Mouse (Mus musculus) neural tube, embryonic 10.5 days (tissue): ENCODE results near the gene Tmem213.

ENCODE experiments used
- DNase-seq: peaks from one replicate; pipeline ENCODE4 v3.0.0-alpha.2; 2017; ENCODE audit warnings: low spot score; ENCODE audit errors: extremely low spot score

The Tmem213 gene

DNA sequence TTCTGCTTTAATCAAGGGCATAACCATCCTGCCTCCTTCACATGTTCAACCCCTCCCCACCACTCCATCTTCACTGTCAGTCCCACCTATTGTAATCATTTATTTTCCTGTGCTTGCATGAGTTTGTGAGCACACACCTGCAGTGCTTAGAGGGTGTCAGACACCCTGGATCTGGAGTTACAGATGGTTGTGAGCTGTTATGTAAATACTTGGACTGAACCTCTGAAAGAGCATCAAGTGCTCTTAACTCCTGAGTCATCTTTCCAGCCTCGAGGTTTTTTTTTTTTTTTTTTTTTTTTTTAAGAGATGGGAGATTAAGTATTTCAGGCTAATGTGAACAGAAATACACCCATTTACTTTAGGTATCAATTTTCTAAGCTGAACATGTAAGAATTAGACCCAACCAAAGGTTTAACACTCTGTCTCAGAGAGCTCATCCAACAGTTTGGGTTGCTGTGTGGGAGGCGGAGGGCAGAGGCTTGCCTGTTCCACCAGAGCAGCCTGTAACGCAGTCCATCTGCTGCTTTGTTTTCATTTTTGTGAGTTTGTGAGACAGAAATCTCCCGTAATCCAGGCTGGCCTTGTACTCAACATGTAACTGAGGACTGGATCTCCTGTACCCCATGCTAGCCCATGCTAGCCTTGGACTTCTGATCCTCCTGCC is 7.2 kb downstream of the Tmem213 start:
- no peak for DNase-seq

DNA sequence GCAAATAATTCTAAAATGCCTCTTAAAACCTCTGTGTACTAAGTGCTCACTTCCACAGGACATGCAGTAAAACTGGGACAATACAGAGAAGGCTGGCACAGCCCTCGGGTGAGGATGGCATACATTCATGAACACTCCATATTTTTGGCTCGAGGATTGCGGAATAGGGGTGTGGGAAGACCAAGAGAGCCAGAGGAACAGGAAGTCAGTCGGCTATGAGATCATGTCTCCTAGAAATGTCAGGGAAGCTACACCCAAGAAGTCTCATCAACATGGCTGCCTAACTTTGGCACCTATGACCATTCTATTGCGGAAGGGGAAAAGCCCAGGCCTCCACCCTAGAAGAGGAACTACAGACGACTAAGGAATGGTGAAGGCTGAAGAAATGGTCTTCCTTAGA is 9.3 kb downstream of the Tmem213 start:
- DNase-seq = no peak

- no peak for DNase-seq
Observed at GRCm38 (mm10) chr6:38120681-38121371, 11.8 kb downstream of the Tmem213 start.

GRCm38 (mm10) chr6:38121843-38122242 is 12.8 kb downstream of the Tmem213 start:
- DNase-seq = no peak

- DNase-seq = no peak
Observed at GRCm38 (mm10) chr6:38122791-38123190, 13.7 kb downstream of the Tmem213 start.

DNA sequence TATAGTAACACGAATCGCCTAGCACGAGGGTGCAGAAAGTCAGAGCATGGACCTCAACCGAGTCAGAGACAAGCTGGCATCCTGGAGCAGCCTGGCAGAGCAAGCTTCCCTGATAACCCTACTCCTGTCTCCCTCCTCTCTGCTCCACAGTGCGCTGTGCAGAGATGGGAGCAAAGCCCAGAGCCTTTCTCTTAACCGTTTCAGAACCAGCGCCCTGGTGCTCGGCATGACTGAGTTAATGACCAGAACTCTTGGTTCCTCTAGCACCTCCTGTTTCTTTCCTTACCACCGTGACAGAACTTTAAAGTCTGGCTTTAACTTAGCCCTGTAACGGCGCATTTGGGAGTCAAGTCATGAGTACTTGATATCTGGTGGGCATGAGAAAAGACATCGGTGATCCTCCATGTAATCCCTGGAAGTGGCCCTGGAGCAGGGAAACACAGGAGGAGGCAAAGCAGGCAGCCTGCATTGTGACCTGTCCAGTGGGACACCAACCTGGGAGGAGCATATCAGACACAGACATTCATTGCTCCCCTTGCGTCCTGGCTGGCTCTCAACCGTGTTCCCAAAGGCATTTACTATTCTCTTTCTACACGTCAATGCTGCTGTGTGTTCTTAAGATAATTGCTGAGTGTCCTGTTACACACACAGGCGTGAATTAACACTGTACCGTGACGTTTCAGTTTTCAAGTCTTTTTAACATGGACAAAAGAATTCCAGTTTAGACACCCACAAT is 14.6 kb downstream of the Tmem213 start:
- no peak for DNase-seq

DNA sequence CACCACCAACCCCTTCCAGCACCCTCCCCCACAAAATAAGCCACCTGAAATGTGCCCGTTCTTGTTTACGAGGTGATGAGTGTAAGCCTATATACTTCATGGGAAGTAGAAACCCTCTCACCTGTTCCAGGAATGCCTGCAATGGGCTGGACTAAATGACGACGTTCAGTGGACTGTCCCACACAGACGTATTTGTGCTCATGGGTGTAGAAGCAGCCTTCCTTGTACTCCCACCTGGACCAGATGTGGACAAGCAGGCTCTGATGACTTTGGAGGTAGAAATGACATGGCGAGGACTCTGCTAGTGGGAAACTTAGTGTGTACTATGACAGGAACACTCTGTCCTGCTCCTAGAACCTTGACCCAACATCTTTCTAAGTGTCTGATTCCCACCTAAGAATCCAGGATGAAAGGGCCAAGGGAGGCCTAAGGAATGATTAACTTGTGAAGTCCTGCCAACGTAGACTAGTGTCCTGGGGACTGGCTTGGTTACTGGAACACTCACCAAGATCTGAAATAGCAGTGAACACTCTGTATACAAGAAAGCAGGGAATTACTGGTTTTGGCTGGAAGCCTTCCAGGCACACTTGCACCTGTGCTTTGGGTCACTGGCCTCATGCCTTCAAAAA is 15.3 kb downstream of the Tmem213 start, which contains the start of gene Atp6v0a4:
Gene Atp6v0a4, minus strand, starts transcription at position 380 of the 629 bp plus-strand sequence.
- DNase-seq = no peak

GRCm38 (mm10) chr6:38124882-38125281 is 15.8 kb downstream of the Tmem213 start:
- no peak for DNase-seq

- DNase-seq = no peak
Observed at GRCm38 (mm10) chr6:38125462-38125861, 16.4 kb downstream of the Tmem213 start.

DNA sequence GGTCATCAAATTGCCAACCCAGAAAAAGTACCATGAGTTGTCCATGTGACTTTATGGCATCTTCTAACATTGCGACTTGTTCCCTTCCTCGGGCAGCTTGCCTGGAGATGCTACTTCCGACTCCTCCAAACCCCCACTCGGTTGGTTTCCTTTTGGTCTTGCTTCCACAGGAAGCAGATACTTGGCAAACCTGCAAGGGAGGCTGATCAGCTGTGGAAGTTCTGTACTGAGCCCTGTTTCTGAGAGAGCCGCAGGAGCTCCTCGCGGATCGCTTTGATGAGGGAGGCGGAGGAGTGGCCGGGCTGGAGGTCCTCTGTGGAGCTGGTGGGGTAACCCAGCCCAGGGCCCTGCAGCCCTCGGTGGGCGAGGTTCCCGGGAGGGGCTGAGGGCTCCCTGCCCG is 19.1 kb downstream of the Tmem213 start:
- no peak for DNase-seq

DNA sequence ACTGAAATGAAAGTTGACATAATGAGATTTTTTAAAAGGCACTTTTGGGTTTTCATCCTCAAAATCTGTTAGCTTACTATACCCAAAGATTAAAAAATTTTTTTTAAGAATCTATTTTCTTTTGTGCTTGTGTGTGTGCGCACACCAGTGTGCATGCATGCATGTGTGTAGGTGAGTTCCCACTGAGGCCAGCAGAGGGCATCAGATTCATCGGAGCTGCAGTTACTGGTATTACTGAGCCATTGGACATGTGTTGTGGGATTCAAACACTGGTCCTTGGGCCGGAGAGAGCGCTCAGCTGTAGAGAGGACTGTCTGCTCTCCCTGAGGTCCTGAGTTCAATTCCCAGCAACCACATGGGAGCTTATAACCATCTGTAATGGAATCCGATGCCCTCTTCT is 20.8 kb downstream of the Tmem213 start:
- DNase-seq = no peak

GRCm38 (mm10) chr6:38131801-38132231 is 22.8 kb downstream of the Tmem213 start:
- DNase-seq = no peak

DNA sequence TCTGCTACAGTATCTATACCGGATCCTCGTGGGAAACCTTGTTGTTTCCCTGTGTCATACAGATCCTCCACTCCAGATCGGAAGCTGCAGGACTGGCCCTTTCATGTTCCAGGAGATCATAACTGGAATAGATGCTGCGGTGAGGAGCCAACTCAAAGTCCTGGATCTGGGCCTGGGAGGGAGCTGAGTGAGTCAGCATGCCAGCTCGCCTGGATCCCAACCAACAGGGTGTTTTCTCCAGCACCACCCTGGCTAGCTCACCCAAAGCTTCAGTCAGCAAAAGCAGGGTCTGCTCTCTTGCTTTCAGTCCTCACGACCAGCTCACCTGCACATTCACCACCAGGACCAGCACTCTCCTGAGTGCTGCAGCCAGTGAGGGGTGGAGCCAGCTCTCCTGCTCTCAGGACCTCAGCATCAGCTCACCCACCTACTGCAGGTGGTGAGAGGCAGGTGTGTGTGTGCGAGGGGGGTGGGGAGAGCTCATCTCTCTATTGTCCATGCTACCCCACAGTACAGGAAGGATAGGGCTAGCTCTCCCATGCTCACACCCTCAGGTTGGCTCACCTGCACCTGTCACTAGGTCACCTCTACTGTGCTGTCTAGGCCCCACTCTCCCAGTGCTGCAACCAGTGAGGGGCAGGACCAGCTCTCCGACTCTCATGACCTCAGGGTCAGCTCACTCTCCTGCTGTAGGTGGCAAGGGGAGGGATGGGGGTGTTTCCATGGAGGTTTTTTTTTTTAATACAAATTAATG is 25.9 kb downstream of the Tmem213 start:
- no peak for DNase-seq

DNA sequence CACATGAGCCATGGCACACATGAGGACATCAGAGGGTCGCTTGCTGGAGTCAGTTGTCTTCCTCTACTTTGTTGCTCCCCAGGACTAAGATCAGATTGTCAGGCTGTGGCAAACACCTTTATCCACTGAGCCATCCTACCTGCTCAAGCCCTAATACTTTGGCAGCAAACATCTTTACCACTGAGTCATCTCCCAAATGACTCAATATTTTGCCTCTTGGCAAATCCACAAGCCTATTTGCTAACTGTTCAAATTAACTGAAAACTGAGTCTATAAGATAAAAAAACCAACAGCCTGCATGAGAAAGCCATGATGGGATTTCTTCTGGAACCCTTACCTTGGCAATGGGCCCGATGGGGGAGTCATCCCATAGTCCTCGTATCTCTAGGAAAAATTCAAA is 30.0 kb downstream of the Tmem213 start:
- no peak for DNase-seq

DNA sequence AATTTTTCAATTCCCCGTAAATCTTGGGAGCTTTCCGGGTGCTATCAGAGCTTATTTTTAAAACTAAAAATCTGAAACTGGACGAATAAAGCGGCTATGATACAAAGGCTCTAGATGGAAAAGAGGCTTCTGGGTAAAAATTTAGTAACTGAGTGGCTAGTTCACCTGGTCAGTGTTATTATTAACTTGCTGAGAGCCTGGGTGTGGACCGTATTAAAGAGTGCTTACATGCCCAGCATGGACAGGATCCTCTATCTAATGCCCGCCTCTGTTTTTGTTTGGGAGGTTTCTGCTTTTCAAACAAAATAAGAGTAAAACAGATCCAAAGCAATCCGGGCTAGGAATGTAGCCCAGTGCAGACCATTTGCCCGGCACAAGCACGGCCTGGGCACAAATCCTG is 31.3 kb downstream of the Tmem213 start:
- DNase-seq = no peak

GRCm38 (mm10) chr6:38144161-38144998 is 35.3 kb downstream of the Tmem213 start:
- DNase-seq = no peak

DNA sequence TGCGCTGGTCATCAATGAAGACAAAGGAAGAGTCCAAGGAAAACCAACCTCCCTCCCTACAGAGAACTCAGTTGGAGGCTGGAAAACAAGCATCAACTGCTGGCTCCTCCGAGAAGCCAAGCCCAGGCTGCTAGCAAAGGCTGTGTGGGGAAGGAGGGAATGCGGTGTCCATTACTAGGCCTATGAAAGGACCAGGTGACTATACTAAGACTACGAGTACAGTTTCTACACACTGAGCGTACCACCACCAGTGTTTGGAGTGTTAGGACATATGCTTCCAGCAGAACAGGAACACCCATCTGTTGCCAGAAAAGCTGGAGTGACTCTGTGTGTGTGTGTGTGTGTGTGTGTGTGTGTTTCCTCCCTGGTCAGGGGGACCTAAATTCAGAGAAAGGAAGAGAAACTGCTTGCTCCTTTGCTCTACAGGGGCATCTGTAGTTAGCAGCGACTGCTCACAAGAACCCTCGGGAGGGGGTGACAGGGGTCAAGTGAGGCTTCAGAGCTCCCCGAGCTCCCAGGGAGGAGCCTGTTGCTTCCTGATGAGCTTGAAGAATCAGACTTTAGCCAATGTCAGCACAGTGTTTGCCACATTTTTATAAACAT is 36.5 kb downstream of the Tmem213 start:
- DNase-seq = no peak

DNA sequence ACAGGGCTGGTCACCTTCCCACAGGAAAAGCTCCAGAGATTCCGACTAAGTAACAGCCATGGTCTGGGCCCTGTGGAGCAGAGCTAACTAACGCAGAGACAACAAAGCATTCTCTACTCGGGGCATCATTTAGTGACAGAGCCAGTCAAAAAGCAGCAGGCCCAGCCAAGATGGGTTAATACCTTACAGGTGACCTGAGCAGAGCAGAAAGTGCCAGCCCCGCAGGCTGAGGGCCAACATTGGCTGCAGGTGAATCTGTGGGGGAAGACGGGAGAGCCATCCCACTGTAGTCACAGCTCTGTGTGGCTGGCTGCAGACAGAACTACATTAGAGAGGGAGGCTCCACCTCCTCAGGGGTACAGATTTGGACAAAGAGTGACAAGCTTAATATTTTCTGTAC is 38.2 kb downstream of the Tmem213 start:
- DNase-seq = no peak

DNA sequence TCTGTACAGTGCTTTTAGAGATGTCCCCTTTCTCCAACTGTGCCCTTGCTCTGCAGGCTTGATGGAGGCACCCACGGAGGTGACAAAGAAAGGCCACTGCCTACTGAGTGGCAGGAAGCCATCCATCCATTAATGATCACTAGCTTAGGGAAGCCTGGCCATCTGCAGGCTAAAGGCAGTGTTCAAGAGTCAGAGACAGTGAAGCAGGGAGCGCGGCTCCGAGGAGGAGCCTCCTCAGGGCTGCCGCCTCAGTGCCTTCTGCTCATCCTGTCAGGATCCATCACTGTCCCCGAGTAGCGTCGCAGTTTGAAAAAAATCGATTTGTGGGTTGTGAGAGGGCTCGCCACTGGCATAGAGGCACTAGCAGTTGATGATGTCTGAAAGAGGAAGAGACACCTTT is 39.6 kb downstream of the Tmem213 start:
- no peak for DNase-seq

- no peak for DNase-seq
Observed at GRCm38 (mm10) chr6:38149483-38149882, 40.4 kb downstream of the Tmem213 start.
